Mouse (Mus musculus) embryonic facial prominence, embryonic 10.5 days (tissue): ENCODE results near the gene Tbc1d14. TPM values are rescaled to one million over a fixed set of nuclear protein-coding genes. Genes with fewer than 3 reads are reported as not detected.
A peak's percentile ranks its signal among the peaks of the same experiment; 100 is the strongest.

ENCODE experiments used
- DNase-seq: peaks from one replicate; pipeline ENCODE4 v3.0.0-alpha.2; 2017; ENCODE audit warnings: low spot score
- H3K27ac ChIP-seq: fragments of 300-500 bp; sonication (generic); replicated peaks from 2 replicates; pipeline ENCODE4 v1.5.1; 2016; ENCODE audit warnings: mild to moderate bottlenecking
- H3K27me3 ChIP-seq: fragments of 300-500 bp; sonication (generic); replicated peaks from 2 replicates; pipeline ENCODE4 v1.6.1; 2016; ENCODE audit warnings: low read depth, mild to moderate bottlenecking; ENCODE audit not compliant: poor library complexity, severe bottlenecking
- H3K36me3 ChIP-seq: fragments of 300-500 bp; sonication (generic); replicated peaks from 2 replicates; pipeline ENCODE4 v1.6.1; 2016; ENCODE audit warnings: mild to moderate bottlenecking, moderate library complexity
- H3K4me1 ChIP-seq: fragments of 300-500 bp; sonication (generic); 2 replicates; pipeline ENCODE4 v1.6.1; 2016
- H3K4me3 ChIP-seq: fragments of 300-500 bp; sonication (generic); 2 replicates; pipeline ENCODE4 v1.5.1; 2016; ENCODE audit warnings: mild to moderate bottlenecking, moderate library complexity
- H3K9me3 ChIP-seq: fragments of 300-500 bp; sonication (generic); 2 replicates; pipeline ENCODE4 v1.6.1; 2016; ENCODE audit warnings: mild to moderate bottlenecking
- WGBS: fragments of 180-500 bp; shearing (Covaris S2); methylation state at CpG from one replicate; pipeline ENCODE4 v1.1.7; 2016; 5-methylcytosine and 5-hydroxymethylcytosine counted together
- polyA plus RNA-seq: library from polyadenylated mRNA; unstranded; fragments of >200 nt; fragmentation: Nextera tagmentation; extraction: Ambion mirVana; gene quantifications from 2 replicates; pipeline ENCODE4 v1.2.1, GENCODE M21; 2016

Gene Tbc1d14
- polyA plus RNA-seq, 1 experiment from 2014 or later, result 39.9 TPM

- Histone ChIP-seq H3K4me3 (peak within 1 kb of the TSS; percentile 98), H3K4me1 (peaks cover 35% of the 10 kb centered on the region), H3K27ac (peak within 1 kb of the TSS; percentile 89), H3K27me3 (peaks cover 21% of the 10 kb centered on the region), H3K36me3 (peaks cover 31% of the 10 kb centered on the region), H3K9me3 (no peaks in the 10 kb centered on the region)
- WGBS, result under 1% methylated on average over 68 of the region's 68 CpGs
- peak; percentile 97 for DNase-seq
Measured at GRCm38 (mm10) chr5:36464709-36465661, 128.1 kb downstream of the Tbc1d14 start, which contains the start of gene Grpel1. Gene Grpel1 (plus strand): TSS chr5:36464998.

GRCm38 (mm10) chr5:36463391-36463790, 129.7 kb downstream of the Tbc1d14 start:
- Histone ChIP-seq H3K36me3 (peaks cover 15% of the 10 kb centered on the region), H3K4me3 (no peak overlapping the region), H3K27me3 (peaks cover 21% of the 10 kb centered on the region), H3K27ac (no peak overlapping the region), H3K9me3 (no peaks in the 10 kb centered on the region), H3K4me1 (peaks cover 35% of the 10 kb centered on the region)
- DNase-seq, result peak; percentile 23
- 35% methylated on average over 5 of the region's 5 CpGs for WGBS

GRCm38 (mm10) chr5:36462810-36463209, 130.3 kb downstream of the Tbc1d14 start:
- H3K4me3 ChIP-seq, result no peak overlapping the region
- no peaks in the 10 kb centered on the region for H3K9me3 ChIP-seq
- H3K36me3 ChIP-seq, result peaks cover 10% of the 10 kb centered on the region
- peaks cover 35% of the 10 kb centered on the region for H3K4me1 ChIP-seq
- peaks cover 21% of the 10 kb centered on the region for H3K27me3 ChIP-seq
- WGBS, result 19% methylated on average over 7 of the region's 7 CpGs
- peak; percentile 79 for DNase-seq
- H3K27ac ChIP-seq, result no peak overlapping the region

GRCm38 (mm10) chr5:36461231-36461630, 131.8 kb downstream of the Tbc1d14 start:
- Histone ChIP-seq H3K4me3 (no peak overlapping the region), H3K9me3 (no peaks in the 10 kb centered on the region), H3K36me3 (no peaks in the 10 kb centered on the region), H3K4me1 (peaks cover 30% of the 10 kb centered on the region), H3K27me3 (peaks cover 27% of the 10 kb centered on the region), H3K27ac (no peak overlapping the region)
- 76% methylated on average over 2 of the region's 2 CpGs for WGBS
- DNase-seq, result no peak

GRCm38 (mm10) chr5:36460712-36461111, 132.4 kb downstream of the Tbc1d14 start:
- Histone ChIP-seq H3K4me1 (peaks cover 25% of the 10 kb centered on the region), H3K36me3 (no peaks in the 10 kb centered on the region), H3K27ac (no peak overlapping the region), H3K4me3 (no peak overlapping the region), H3K9me3 (no peaks in the 10 kb centered on the region), H3K27me3 (peaks cover 32% of the 10 kb centered on the region)
- no peak for DNase-seq
- WGBS, result 90% methylated on average over 2 of the region's 2 CpGs

- no peaks in the 10 kb centered on the region for H3K36me3 ChIP-seq
- DNase-seq, result peak; percentile 39
- no peak overlapping the region for H3K4me3 ChIP-seq
- no peaks in the 10 kb centered on the region for H3K9me3 ChIP-seq
- H3K27me3 ChIP-seq, result peaks cover 32% of the 10 kb centered on the region
- 25% methylated on average over 4 of the region's 4 CpGs for WGBS
- H3K27ac ChIP-seq, result no peak overlapping the region
- peaks cover 16% of the 10 kb centered on the region for H3K4me1 ChIP-seq
Measured at GRCm38 (mm10) chr5:36458926-36459325, 134.2 kb downstream of the Tbc1d14 start.

GRCm38 (mm10) chr5:36457706-36458105, 135.4 kb downstream of the Tbc1d14 start:
- no peaks in the 10 kb centered on the region for H3K36me3 ChIP-seq
- H3K27ac ChIP-seq, result no peak overlapping the region
- DNase-seq, result no peak
- H3K4me3 ChIP-seq, result no peak overlapping the region
- WGBS, result 84% methylated on average over 4 of the region's 4 CpGs
- H3K4me1 ChIP-seq, result peaks cover 4% of the 10 kb centered on the region; the same call in 1 of the 2 replicates
- H3K27me3 ChIP-seq, result peaks cover 32% of the 10 kb centered on the region
- H3K9me3 ChIP-seq, result no peaks in the 10 kb centered on the region

GRCm38 (mm10) chr5:36452821-36453220, 140.3 kb downstream of the Tbc1d14 start:
- peaks cover 33% of the 10 kb centered on the region for H3K4me1 ChIP-seq
- no peak overlapping the region for H3K27ac ChIP-seq
- no peak overlapping the region for H3K4me3 ChIP-seq
- 0 out of 2 replicates have a peak, but pooled peaks cover 10% of the 10 kb centered on the region for H3K27me3 ChIP-seq
- no peaks in the 10 kb centered on the region for H3K9me3 ChIP-seq
- DNase-seq, result no peak
- no peaks in the 10 kb centered on the region for H3K36me3 ChIP-seq
- 90% methylated on average over 6 of the region's 6 CpGs for WGBS

- H3K4me3 ChIP-seq, result no peak overlapping the region
- no peaks in the 10 kb centered on the region for H3K9me3 ChIP-seq
- WGBS, result 71% methylated on average over 10 of the region's 10 CpGs
- H3K4me1 ChIP-seq, result peaks cover 33% of the 10 kb centered on the region
- H3K27ac ChIP-seq, result no peak overlapping the region
- H3K27me3 ChIP-seq, result 0 out of 2 replicates have a peak, but pooled peaks cover 6% of the 10 kb centered on the region
- no peak for DNase-seq
- H3K36me3 ChIP-seq, result no peaks in the 10 kb centered on the region
Measured at GRCm38 (mm10) chr5:36451872-36452389, 141.1 kb downstream of the Tbc1d14 start.

GRCm38 (mm10) chr5:36451119-36451518, 142.0 kb downstream of the Tbc1d14 start:
- H3K4me1 ChIP-seq, result peaks cover 33% of the 10 kb centered on the region
- H3K27me3 ChIP-seq, result 0 out of 2 replicates have a peak, but pooled peaks cover 5% of the 10 kb centered on the region
- H3K4me3 ChIP-seq, result no peak overlapping the region
- peak; percentile 33 for DNase-seq
- no peaks in the 10 kb centered on the region for H3K36me3 ChIP-seq
- H3K9me3 ChIP-seq, result no peaks in the 10 kb centered on the region
- no peak overlapping the region for H3K27ac ChIP-seq
- WGBS, result 30% methylated on average over 10 of the region's 10 CpGs

- DNase-seq, result no peak
- 79% methylated on average over 6 of the region's 6 CpGs for WGBS
- Histone ChIP-seq H3K27me3 (peaks cover 13% of the 10 kb centered on the region), H3K27ac (no peak overlapping the region), H3K4me3 (no peak overlapping the region), H3K4me1 (peaks cover 44% of the 10 kb centered on the region), H3K9me3 (no peaks in the 10 kb centered on the region), H3K36me3 (no peaks in the 10 kb centered on the region)
Measured at GRCm38 (mm10) chr5:36449710-36450358, 143.2 kb downstream of the Tbc1d14 start.

- no peaks in the 10 kb centered on the region for H3K36me3 ChIP-seq
- H3K27me3 ChIP-seq, result peaks cover 22% of the 10 kb centered on the region
- 95% methylated on average over 12 of the region's 12 CpGs for WGBS
- peaks cover 50% of the 10 kb centered on the region for H3K4me1 ChIP-seq
- no peaks in the 10 kb centered on the region for H3K9me3 ChIP-seq
- H3K4me3 ChIP-seq, result no peak overlapping the region
- H3K27ac ChIP-seq, result no peak overlapping the region
- no peak for DNase-seq
Measured at GRCm38 (mm10) chr5:36447872-36448271, 145.2 kb downstream of the Tbc1d14 start.
